Mouse (Mus musculus) G1E (cell line): ENCODE measurements at regions not wholly inside any gene's neighbourhood (a gene's known extent, or its start where the extent isn't known, plus 50 kb on each side); places are given as distances from the start of the nearest gene placed in this dataset.

Experiments used
- CTCF ChIP-seq: IDR thresholded peaks from 2 replicates; pipeline ENCODE4 v1.5.1; 2012; ENCODE audit warnings: low read depth, low read length, inconsistent platforms, mixed read lengths
- GATA1 ChIP-seq: IDR thresholded peaks from 2 replicates; pipeline ENCODE4 v1.6.1; 2012; ENCODE audit warnings: borderline replicate concordance, low read length, inconsistent platforms, mixed read lengths
- POLR2AphosphoS5 ChIP-seq: IDR thresholded peaks from 2 replicates; pipeline ENCODE4 v1.6.1; 2012; ENCODE audit warnings: low read depth, low read length, inconsistent platforms; ENCODE audit not compliant: insufficient replicate concordance
- TAL1 ChIP-seq: conservative IDR thresholded peaks from 2 replicates; pipeline ENCODE4 v1.6.1; 2012; ENCODE audit warnings: low read depth, low read length, inconsistent platforms, mixed read lengths

GRCm38 (mm10) chr13:37667871-37668270 is 110.3 kb upstream of the Rreb1 start:
- TF ChIP-seq CTCF: no peak
- TF ChIP-seq GATA1: no peak
- TF ChIP-seq POLR2AphosphoS5: no peak
- no peak for TF ChIP-seq TAL1
